Mouse (Mus musculus) stomach, postnatal 0 days (tissue): ENCODE measurements at regions not wholly inside any gene's neighbourhood (a gene's known extent, or its start where the extent isn't known, plus 50 kb on each side); places are given as distances from the start of the nearest gene placed in this dataset.
A peak's percentile ranks its signal among the peaks of the same experiment; 100 is the strongest.

Source experiments
- ATAC-seq: fragments of 200-750 bp; cut with Nextera tagmentation; 2 replicates; pipeline ENCODE4 v1.8.0; 2017; ENCODE audit not compliant: low FRiP score, low TSS enrichment
- DNase-seq: peaks from one replicate; pipeline ENCODE4 v3.0.0-alpha.2; 2016; ENCODE audit warnings: low spot score
- H3K27ac ChIP-seq: fragments of 300-500 bp; sonication (generic); replicated peaks from 2 replicates; pipeline ENCODE4 v1.5.1; 2014; ENCODE audit warnings: mild to moderate bottlenecking, control low read depth
- H3K27me3 ChIP-seq: fragments of 300-500 bp; sonication (generic); 2 replicates; pipeline ENCODE4 v1.6.1; 2014; ENCODE audit warnings: low read length; ENCODE audit not compliant: control insufficient read depth, insufficient read depth
- H3K36me3 ChIP-seq: fragments of 300-500 bp; sonication (generic); 2 replicates; pipeline ENCODE4 v1.6.1; 2014; ENCODE audit warnings: low read length, mixed read lengths; ENCODE audit not compliant: control insufficient read depth, insufficient read depth
- H3K4me1 ChIP-seq: fragments of 300-500 bp; sonication (generic); replicated peaks from 2 replicates; pipeline ENCODE4 v1.6.1; 2014; ENCODE audit warnings: antibody characterized with exemption; ENCODE audit not compliant: control insufficient read depth, insufficient read depth
- H3K4me2 ChIP-seq: fragments of 300-500 bp; sonication (generic); replicated peaks from 2 replicates; pipeline ENCODE4 v1.6.1; 2014; ENCODE audit warnings: low read depth, mild to moderate bottlenecking, control low read depth, moderate library complexity
- H3K4me3 ChIP-seq: fragments of 300-500 bp; sonication (generic); 2 replicates; pipeline ENCODE4 v1.5.1; 2014; ENCODE audit warnings: low read depth, low read length, control low read depth
- H3K9ac ChIP-seq: fragments of 300-500 bp; sonication (generic); 2 replicates; pipeline ENCODE4 v1.6.1; 2014; ENCODE audit warnings: mild to moderate bottlenecking, low read length, control low read depth, mixed read lengths
- H3K9me3 ChIP-seq: fragments of 300-500 bp; sonication (generic); 2 replicates; pipeline ENCODE4 v1.6.1; 2016; ENCODE audit warnings: low read length; ENCODE audit not compliant: control insufficient read depth
- CTCF ChIP-seq: IDR thresholded peaks from 2 replicates; pipeline ENCODE4 v1.5.1; 2016; ENCODE audit warnings: antibody characterized with exemption, low read depth, mild to moderate bottlenecking, moderate library complexity
- EP300 ChIP-seq: optimal IDR thresholded peaks from 2 replicates; pipeline ENCODE3; 2016; ENCODE audit warnings: antibody characterized with exemption
- WGBS: fragments of 180-500 bp; shearing (Covaris S2); extraction: QIAGEN DNeasy Blood & Tissue Kit; methylation state at CpG from one replicate; pipeline ENCODE4 v1.1.7; 2014; 5-methylcytosine and 5-hydroxymethylcytosine counted together

- Histone ChIP-seq H3K4me3 (no peak overlapping the region), H3K9ac (no peak overlapping the region), H3K27ac (peak overlapping the region; percentile 42), H3K4me1 (peaks cover 3% of the 10 kb centered on the region; the same call in 1 of the 2 replicates), H3K4me2 (0 out of 2 replicates have a peak overlapping the region, but pooled peaks have one; percentile 4), H3K36me3 (no peaks in the 10 kb centered on the region), H3K27me3 (no peaks in the 10 kb centered on the region), H3K9me3 (no peaks in the 10 kb centered on the region)
- DNase-seq (peak; percentile 56), ATAC-seq (peak; percentile 71; the same call in 1 of the 2 replicates)
- TF ChIP-seq CTCF: no peak
- TF ChIP-seq EP300: no peak
- 19% methylated on average over 5 of the region's 5 CpGs for WGBS
These were observed 57.7 kb upstream of the Boc start for GRCm38 (mm10) chr16:44616376-44616775.

- H3K27me3 ChIP-seq: no peaks in the 10 kb centered on the region
- ATAC-seq: no peak; the same call in 1 of the 2 replicates
- no peak overlapping the region for H3K4me3 ChIP-seq
- 16% methylated on average over 3 of the region's 3 CpGs for WGBS
- H3K4me2 ChIP-seq: 0 out of 2 replicates have a peak overlapping the region, but pooled peaks have one; percentile 4
- no peak overlapping the region for H3K9ac ChIP-seq
- DNase-seq: no peak
- peaks cover 3% of the 10 kb centered on the region; the same call in 1 of the 2 replicates for H3K4me1 ChIP-seq
- no peaks in the 10 kb centered on the region for H3K36me3 ChIP-seq
- no peaks in the 10 kb centered on the region for H3K9me3 ChIP-seq
- no peak for TF ChIP-seq CTCF
- no peak for TF ChIP-seq EP300
- 0 out of 2 replicates have a peak overlapping the region, but pooled peaks have one; percentile 42 for H3K27ac ChIP-seq
These were observed 57.1 kb upstream of the Boc start for GRCm38 (mm10) chr16:44615878-44616206.

GRCm38 (mm10) chr16:44615172-44615877, 56.6 kb upstream of the Boc start:
- 42% methylated on average over 9 of the region's 9 CpGs for WGBS
- peaks cover 3% of the 10 kb centered on the region; the same call in 1 of the 2 replicates for H3K4me1 ChIP-seq
- no peak for DNase-seq
- no peak overlapping the region for H3K9ac ChIP-seq
- no peaks in the 10 kb centered on the region for H3K36me3 ChIP-seq
- H3K4me3 ChIP-seq: no peak overlapping the region
- no peak for ATAC-seq
- no peak overlapping the region for H3K4me2 ChIP-seq
- TF ChIP-seq CTCF: no peak
- TF ChIP-seq EP300: no peak
- H3K27me3 ChIP-seq: no peaks in the 10 kb centered on the region
- no peaks in the 10 kb centered on the region for H3K9me3 ChIP-seq
- no peak overlapping the region for H3K27ac ChIP-seq

- no peaks in the 10 kb centered on the region for H3K36me3 ChIP-seq
- peaks cover 3% of the 10 kb centered on the region; the same call in 1 of the 2 replicates for H3K4me1 ChIP-seq
- H3K4me3 ChIP-seq: no peak overlapping the region
- H3K27ac ChIP-seq: no peak overlapping the region
- DNase-seq (no peak), ATAC-seq (no peak)
- H3K27me3 ChIP-seq: no peaks in the 10 kb centered on the region
- no peak overlapping the region for H3K9ac ChIP-seq
- 92% methylated on average over 5 of the region's 5 CpGs for WGBS
- H3K9me3 ChIP-seq: no peaks in the 10 kb centered on the region
- TF ChIP-seq EP300: no peak
- TF ChIP-seq CTCF: no peak
- H3K4me2 ChIP-seq: no peak overlapping the region
These were observed 55.5 kb upstream of the Boc start for GRCm38 (mm10) chr16:44614235-44614634.

- no peak overlapping the region for H3K4me2 ChIP-seq
- H3K4me3 ChIP-seq: no peak overlapping the region
- H3K9ac ChIP-seq: no peak overlapping the region
- no peaks in the 10 kb centered on the region for H3K9me3 ChIP-seq
- peaks cover 3% of the 10 kb centered on the region; the same call in 1 of the 2 replicates for H3K4me1 ChIP-seq
- no peak for DNase-seq
- TF ChIP-seq EP300 (no peak), CTCF (no peak)
- H3K36me3 ChIP-seq: no peaks in the 10 kb centered on the region
- no peak overlapping the region for H3K27ac ChIP-seq
- 75% methylated on average over 5 of the region's 5 CpGs for WGBS
- H3K27me3 ChIP-seq: no peaks in the 10 kb centered on the region
- ATAC-seq: no peak
These were observed 54.0 kb upstream of the Boc start for GRCm38 (mm10) chr16:44612676-44613075.

- DNase-seq (no peak), ATAC-seq (no peak)
- Histone ChIP-seq H3K9me3 (no peaks in the 10 kb centered on the region), H3K27ac (no peak overlapping the region), H3K36me3 (no peaks in the 10 kb centered on the region), H3K27me3 (no peaks in the 10 kb centered on the region), H3K9ac (no peak overlapping the region), H3K4me2 (no peak overlapping the region), H3K4me1 (peaks cover 3% of the 10 kb centered on the region; the same call in 1 of the 2 replicates), H3K4me3 (no peak overlapping the region)
- 79% methylated on average over 6 of the region's 6 CpGs for WGBS
- TF ChIP-seq CTCF (no peak), EP300 (no peak)
These were observed 52.8 kb upstream of the Boc start for GRCm38 (mm10) chr16:44611525-44611924.
